Mouse (Mus musculus): ENCODE measurements around the gene Sptbn2.

DNA sequence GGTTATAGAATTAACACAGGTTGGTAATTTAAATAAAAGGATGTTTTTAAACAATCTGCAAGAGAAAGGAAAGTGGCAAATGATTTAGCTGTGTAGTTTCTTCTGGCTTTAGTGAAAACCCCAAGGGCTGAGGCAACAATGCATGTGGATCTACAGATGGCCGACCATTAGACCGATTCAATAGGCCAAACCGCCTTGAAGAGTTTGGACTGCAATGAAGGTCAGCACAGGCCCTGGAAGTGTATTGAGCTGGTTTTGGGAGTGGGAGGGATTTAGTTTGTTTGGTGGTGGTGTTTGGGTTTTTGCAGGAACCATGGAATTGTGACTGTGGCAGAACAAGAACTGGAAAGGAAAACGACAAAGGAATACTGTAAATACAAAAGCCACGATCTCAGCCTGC lies 88.1 kb downstream of the Sptbn2 start:
- no peak for TF ChIP-seq CTCF (IDR thresholded peaks at IDR 0.05)
- no peak for TF ChIP-seq EP300 (IDR thresholded peaks at IDR 0.05)
